Mouse (Mus musculus) neural tube, embryonic 13.5 days (tissue): ENCODE results near the gene Ankrd54. TPM values are rescaled to one million over a fixed set of nuclear protein-coding genes. Genes with fewer than 3 reads are reported as not detected.
"Not testable (repeated sequence)": the region's sequence is repeated elsewhere in the genome, so short reads cannot be mapped to it uniquely, and the experiment has no call there.

Experiments
- ATAC-seq: fragments of 200-750 bp; cut with Nextera tagmentation; 2 replicates; pipeline ENCODE4 v1.8.0; 2017; ENCODE audit warnings: low read depth, mild to moderate bottlenecking, moderate TSS enrichment, moderate library complexity
- H3K27ac ChIP-seq: fragments of 300-500 bp; sonication (generic); replicated peaks from 2 replicates; pipeline ENCODE4 v1.5.1; 2015; ENCODE audit warnings: moderate library complexity, mild to moderate bottlenecking, inconsistent platforms
- H3K27me3 ChIP-seq: fragments of 300-500 bp; sonication (generic); 2 replicates; pipeline ENCODE4 v1.6.1; 2015; ENCODE audit warnings: mild to moderate bottlenecking, inconsistent platforms
- H3K36me3 ChIP-seq: fragments of 300-500 bp; sonication (generic); 2 replicates; pipeline ENCODE4 v1.6.1; 2015; ENCODE audit warnings: mild to moderate bottlenecking, inconsistent platforms
- H3K4me1 ChIP-seq: fragments of 300-500 bp; sonication (generic); replicated peaks from 2 replicates; pipeline ENCODE4 v1.6.1; 2015; ENCODE audit warnings: inconsistent platforms
- H3K4me2 ChIP-seq: fragments of 300-500 bp; sonication (generic); 2 replicates; pipeline ENCODE4 v1.6.1; 2015; ENCODE audit warnings: inconsistent platforms, mild to moderate bottlenecking, moderate library complexity
- H3K4me3 ChIP-seq: fragments of 300-500 bp; sonication (generic); 2 replicates; pipeline ENCODE4 v1.5.1; 2015; ENCODE audit warnings: mild to moderate bottlenecking, inconsistent platforms
- H3K9ac ChIP-seq: fragments of 300-500 bp; sonication (generic); 2 replicates; pipeline ENCODE4 v1.6.1; 2015; ENCODE audit warnings: moderate library complexity, mild to moderate bottlenecking, inconsistent platforms
- H3K9me3 ChIP-seq: fragments of 300-500 bp; sonication (generic); 2 replicates; pipeline ENCODE4 v1.6.1; 2016; ENCODE audit warnings: inconsistent platforms
- WGBS: fragments of 180-500 bp; shearing (Covaris S2); methylation state at CpG from one replicate; pipeline ENCODE4 v1.1.7; 2015; 5-methylcytosine and 5-hydroxymethylcytosine counted together
- polyA plus RNA-seq: library from polyadenylated mRNA; unstranded; fragments of >200 nt; fragmentation: Nextera tagmentation; extraction: Ambion mirVana; gene quantifications from 2 replicates; pipeline ENCODE4 v1.2.1, GENCODE M21; 2015

Gene Ankrd54
- polyA plus RNA-seq, 1 experiment from 2014 or later, result 52.9 TPM

GRCm38 (mm10) chr15:79038331-79038730, 24.4 kb downstream of the Ankrd54 start:
- Histone ChIP-seq H3K36me3 (0 out of 2 replicates have a peak, but pooled peaks cover 4% of the 10 kb centered on the region), H3K27ac (no peak overlapping the region), H3K9me3 (no peaks in the 10 kb centered on the region), H3K4me3 (no peak overlapping the region), H3K27me3 (peaks cover 43% of the 10 kb centered on the region), H3K4me1 (peaks cover 37% of the 10 kb centered on the region), H3K9ac (peak overlapping the region; percentile 17; the same call in 1 of the 2 replicates), H3K4me2 (peak overlapping the region; percentile 13; the same call in 1 of the 2 replicates)
- no peak for ATAC-seq
- WGBS, result 63% methylated on average over 10 of the region's 10 CpGs

GRCm38 (mm10) chr15:79037913-79038328, 24.8 kb downstream of the Ankrd54 start:
- Histone ChIP-seq H3K27me3 (peaks cover 39% of the 10 kb centered on the region), H3K36me3 (0 out of 2 replicates have a peak, but pooled peaks cover 4% of the 10 kb centered on the region), H3K4me3 (no peak overlapping the region), H3K9me3 (no peaks in the 10 kb centered on the region), H3K4me1 (peaks cover 33% of the 10 kb centered on the region), H3K4me2 (peak overlapping the region; percentile 13), H3K9ac (peak overlapping the region; percentile 17; the same call in 1 of the 2 replicates), H3K27ac (no peak overlapping the region)
- ATAC-seq, result no peak
- 12% methylated on average over 14 of the region's 14 CpGs for WGBS

- WGBS, result 76% methylated on average over 5 of the region's 5 CpGs
These were observed 30.8 kb downstream of the Ankrd54 start for GRCm38 (mm10) chr15:79031908-79032307.

GRCm38 (mm10) chr15:79030551-79031435, 31.9 kb downstream of the Ankrd54 start:
- Histone ChIP-seq H3K27me3 (no peaks in the 10 kb centered on the region), H3K9me3 (no peaks in the 10 kb centered on the region), H3K4me2 (peak overlapping the region; percentile 91), H3K4me1 (peaks cover 61% of the 10 kb centered on the region), H3K9ac (peak overlapping the region; percentile 99), H3K36me3 (0 out of 2 replicates have a peak, but pooled peaks cover 4% of the 10 kb centered on the region), H3K27ac (peak overlapping the region; percentile 98), H3K4me3 (peak overlapping the region; percentile 75)
- 1% methylated on average over 52 of the region's 52 CpGs for WGBS
- ATAC-seq, result peak; percentile 71

More at GRCm38 (mm10) chr15:79031908-79032307, 30.8 kb downstream of the Ankrd54 start:
- peaks cover 49% of the 10 kb centered on the region for H3K4me1 ChIP-seq
- not testable (repeated sequence) for H3K27me3 ChIP-seq, H3K27ac ChIP-seq, ATAC-seq, H3K36me3 ChIP-seq, H3K4me3 ChIP-seq, H3K9me3 ChIP-seq, H3K9ac ChIP-seq
- H3K4me2 ChIP-seq, result peak overlapping the region; percentile 91; the same call in 1 of the 2 replicates

GRCm38 (mm10) chr15:79029519-79030241, 33.0 kb downstream of the Ankrd54 start:
- Histone ChIP-seq H3K36me3 (no peaks in the 10 kb centered on the region), H3K27me3 (no peaks in the 10 kb centered on the region), H3K4me1 (peaks cover 67% of the 10 kb centered on the region), H3K27ac (peak overlapping the region; percentile 98), H3K9me3 (no peaks in the 10 kb centered on the region), H3K4me3 (peak overlapping the region; percentile 75), H3K9ac (peak overlapping the region; percentile 99), H3K4me2 (peak overlapping the region; percentile 91)
- WGBS, result 7% methylated on average over 11 of the region's 11 CpGs
- no peak for ATAC-seq

DNA sequence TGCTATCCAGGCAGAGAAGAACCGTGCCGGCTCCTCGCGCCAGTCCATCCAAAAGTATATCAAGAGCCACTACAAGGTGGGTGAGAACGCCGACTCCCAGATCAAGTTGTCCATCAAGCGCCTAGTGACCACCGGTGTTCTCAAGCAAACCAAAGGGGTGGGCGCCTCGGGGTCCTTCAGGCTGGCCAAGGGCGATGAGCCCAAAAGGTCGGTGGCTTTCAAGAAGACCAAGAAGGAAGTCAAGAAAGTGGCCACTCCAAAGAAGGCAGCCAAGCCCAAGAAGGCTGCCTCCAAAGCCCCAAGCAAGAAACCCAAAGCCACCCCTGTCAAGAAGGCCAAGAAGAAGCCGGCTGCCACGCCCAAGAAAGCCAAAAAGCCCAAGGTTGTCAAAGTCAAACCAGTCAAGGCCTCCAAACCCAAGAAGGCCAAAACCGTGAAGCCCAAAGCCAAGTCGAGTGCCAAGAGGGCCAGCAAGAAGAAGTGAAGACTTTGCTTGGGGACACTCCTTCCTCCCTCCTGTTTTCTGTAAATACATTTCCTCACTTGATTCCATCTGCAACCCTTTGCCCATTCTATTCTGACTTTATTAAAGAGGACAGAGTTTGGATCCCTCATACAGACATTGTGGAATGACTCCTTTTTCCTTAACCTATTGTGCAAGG, 33.7 kb downstream of the Ankrd54 start:
- Histone ChIP-seq H3K9me3 (no peaks in the 10 kb centered on the region), H3K4me1 (peaks cover 67% of the 10 kb centered on the region), H3K9ac (peak overlapping the region; percentile 99), H3K4me3 (peak overlapping the region; percentile 75), H3K27me3 (no peaks in the 10 kb centered on the region), H3K27ac (peak overlapping the region; percentile 98), H3K4me2 (peak overlapping the region; percentile 91), H3K36me3 (no peaks in the 10 kb centered on the region)
- WGBS, result 26% methylated on average over 16 of the region's 16 CpGs
- peak; percentile 2; the same call in 1 of the 2 replicates for ATAC-seq

- under 1% methylated on average over 57 of the region's 58 CpGs for WGBS
- Histone ChIP-seq H3K4me2 (peak within 1 kb of the TSS; percentile 91), H3K9me3 (no peaks in the 10 kb centered on the region), H3K27me3 (0 out of 2 replicates have a peak, but pooled peaks cover 3% of the 10 kb centered on the region), H3K9ac (peak within 1 kb of the TSS; percentile 99), H3K27ac (peak within 1 kb of the TSS; percentile 98), H3K36me3 (no peaks in the 10 kb centered on the region), H3K4me3 (peak within 1 kb of the TSS; percentile 75), H3K4me1 (peaks cover 67% of the 10 kb centered on the region)
- ATAC-seq, result peak; percentile 76
These were observed 34.4 kb downstream of the Ankrd54 start, which contains the start of gene H1f0 for GRCm38 (mm10) chr15:79028237-79028738. Gene H1f0, plus strand, starts transcription at chr15:79028450.

GRCm38 (mm10) chr15:79027291-79028205, 35.1 kb downstream of the Ankrd54 start:
- Histone ChIP-seq H3K27ac (peak overlapping the region; percentile 98), H3K9me3 (no peaks in the 10 kb centered on the region), H3K4me2 (peak overlapping the region; percentile 91), H3K36me3 (no peaks in the 10 kb centered on the region), H3K9ac (peak overlapping the region; percentile 99), H3K4me1 (peaks cover 71% of the 10 kb centered on the region), H3K4me3 (peak overlapping the region; percentile 75), H3K27me3 (0 out of 2 replicates have a peak, but pooled peaks cover 3% of the 10 kb centered on the region)
- 5% methylated on average over 40 of the region's 46 CpGs for WGBS
- ATAC-seq, result no peak

DNA sequence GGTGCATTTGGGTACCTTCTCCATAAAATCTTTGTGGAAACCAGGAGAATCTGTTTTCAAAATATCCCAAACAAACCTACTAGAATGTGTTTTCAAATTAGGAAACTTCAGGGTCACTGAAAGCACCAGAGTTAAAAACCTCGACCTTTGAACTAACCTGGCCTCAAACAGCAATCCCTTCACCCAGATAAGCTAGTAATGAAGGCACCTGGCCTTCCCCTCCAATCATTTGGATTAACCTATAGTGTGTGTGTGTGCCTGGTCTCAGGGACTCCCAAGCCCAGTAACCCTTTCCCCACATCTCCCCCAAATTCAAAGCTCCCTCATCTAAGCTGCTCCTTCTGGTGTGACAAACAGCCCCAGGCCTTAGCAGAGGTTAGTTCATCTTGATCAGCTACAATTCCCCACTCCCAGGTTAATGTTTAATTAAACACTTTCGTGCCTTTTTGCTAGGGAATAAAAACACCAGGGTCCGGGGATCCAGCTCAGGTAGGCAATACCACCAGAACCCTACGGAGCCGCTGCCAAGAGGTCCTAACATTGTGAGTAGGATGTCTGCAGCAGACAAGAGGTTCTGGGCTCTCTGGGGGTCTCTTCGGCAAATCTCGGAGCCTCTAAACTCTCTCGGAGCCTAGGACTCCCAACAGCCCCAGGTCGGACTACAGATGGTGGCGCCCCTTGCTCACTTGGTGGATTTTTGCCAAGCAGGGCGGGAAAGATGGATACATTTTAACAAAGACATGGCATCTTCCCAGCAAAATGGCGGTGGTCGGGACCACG, 36.0 kb downstream of the Ankrd54 start:
- H3K4me1 ChIP-seq, result peaks cover 63% of the 10 kb centered on the region
- H3K9ac ChIP-seq, result peak overlapping the region; percentile 99
- 39% methylated on average over 14 of the region's 14 CpGs for WGBS

More for the DNA sequence above, 36.0 kb downstream of the Ankrd54 start:
- H3K27me3 ChIP-seq, result 0 out of 2 replicates have a peak, but pooled peaks cover 3% of the 10 kb centered on the region
- H3K27ac ChIP-seq, result peak overlapping the region; percentile 98; the same call in 1 of the 2 replicates
- no peaks in the 10 kb centered on the region for H3K36me3 ChIP-seq
- H3K4me3 ChIP-seq, result peak overlapping the region; percentile 75
- ATAC-seq, result no peak
- H3K4me2 ChIP-seq, result peak overlapping the region; percentile 91
- no peaks in the 10 kb centered on the region for H3K9me3 ChIP-seq
